Mouse (Mus musculus): ENCODE measurements at regions not wholly inside any gene's neighbourhood (a gene's known extent, or its start where the extent isn't known, plus 50 kb on each side); places are given as distances from the start of the nearest gene placed in this dataset.
"Not testable (repeated sequence)": the region's sequence is repeated elsewhere in the genome, so short reads cannot be mapped to it uniquely, and the experiment has no call there.

DNA sequence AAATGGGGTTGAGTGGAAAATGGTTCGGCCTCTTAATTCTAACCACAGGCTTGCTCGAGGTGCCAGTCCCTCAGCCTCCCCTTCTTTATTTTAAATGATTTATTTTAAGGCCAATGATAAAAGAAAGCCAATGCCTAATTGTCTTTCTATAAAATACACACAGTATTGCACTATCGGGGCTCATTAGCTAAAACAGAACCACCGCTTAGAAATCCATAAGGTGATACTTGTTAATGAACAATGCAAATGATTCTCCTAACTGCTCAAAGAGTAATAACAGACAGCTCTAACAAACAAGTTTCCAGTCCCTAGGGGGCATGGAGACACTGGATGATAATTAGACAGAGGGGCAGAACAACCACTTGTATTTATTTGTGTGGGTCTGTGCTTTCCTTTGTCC is 58.8 kb downstream of the Emx2 start:
- DNase-seq: no peak

DNA sequence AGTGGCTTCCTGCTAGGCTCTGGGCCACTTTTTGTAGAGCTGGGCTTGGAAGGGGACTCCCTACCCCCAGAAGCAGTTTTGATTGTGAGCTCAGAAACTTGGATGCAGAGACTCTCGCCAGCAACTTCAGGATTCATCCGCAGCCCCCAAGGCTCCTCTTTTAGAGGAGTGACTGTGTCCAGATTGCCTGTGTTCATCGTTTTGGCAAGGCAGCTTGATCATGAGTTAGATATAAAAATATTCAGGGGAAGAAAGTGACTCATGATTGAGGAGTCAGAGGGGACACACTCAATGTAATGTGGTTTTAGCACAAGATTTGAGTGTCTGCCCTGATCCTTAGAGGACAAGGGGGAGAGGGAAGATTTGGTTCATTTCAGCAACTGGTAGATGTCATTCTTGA is 61.0 kb downstream of the Emx2 start:
- DNase-seq: no peak

DNA sequence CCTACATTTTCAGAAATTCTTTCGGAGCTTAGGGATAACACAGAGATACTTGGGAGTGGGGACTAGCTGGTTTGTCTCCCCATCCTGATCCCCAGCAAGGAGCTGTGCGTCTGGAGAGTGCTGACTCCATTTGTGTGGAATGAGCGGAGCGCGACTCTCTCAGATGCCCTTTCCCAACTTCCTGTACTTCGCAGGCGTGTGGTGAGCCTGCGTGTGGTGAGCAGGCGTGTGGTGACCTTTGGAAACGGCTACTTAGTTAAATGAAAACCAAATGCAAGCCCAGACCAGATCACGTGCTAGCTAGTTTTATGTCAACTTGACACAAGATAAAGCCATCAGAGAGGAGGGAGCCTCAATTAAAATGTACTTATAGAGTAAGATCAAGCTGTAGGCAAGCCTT is 64.0 kb downstream of the Emx2 start:
- DNase-seq: no peak

DNA sequence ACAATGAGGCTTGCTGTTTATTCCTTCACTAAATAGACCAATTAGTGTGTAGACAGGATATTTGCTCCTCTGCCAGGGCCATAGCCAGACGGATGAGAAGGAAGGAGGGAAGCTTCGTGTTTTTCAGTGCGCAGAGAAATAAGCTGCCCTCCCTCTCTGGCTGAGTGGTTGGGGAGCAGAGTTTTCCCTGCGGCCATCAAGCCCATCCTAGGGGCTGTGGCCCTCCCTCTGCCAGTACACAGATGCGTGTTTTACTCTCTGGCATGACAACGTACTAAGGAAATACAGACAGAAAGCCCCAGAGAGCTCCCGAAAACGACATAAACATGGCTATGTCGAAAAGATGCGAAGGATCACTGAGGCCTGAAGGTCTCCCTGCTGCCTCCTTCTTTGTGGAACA is 65.2 kb downstream of the Emx2 start:
- DNase-seq: no peak

DNA sequence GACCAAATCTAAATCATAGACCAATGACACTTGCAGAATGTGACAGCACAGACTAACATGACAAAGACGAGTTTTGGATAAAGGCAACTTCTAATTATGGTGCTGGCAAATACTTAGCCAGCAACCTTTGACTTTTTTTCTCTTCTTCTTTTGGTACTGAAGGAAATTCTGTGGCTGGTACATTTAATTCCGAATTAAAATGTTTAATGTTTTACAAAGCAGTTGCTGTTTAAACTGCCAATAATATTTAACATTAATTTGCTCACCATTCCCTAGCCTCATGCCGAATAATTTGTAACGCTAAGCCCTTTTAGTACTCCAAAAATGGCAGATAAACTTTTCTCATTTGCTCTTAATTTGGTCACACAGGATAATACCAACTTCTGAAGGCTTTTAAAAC is 105.9 kb downstream of the Emx2 start:
- DNase-seq: no peak

DNA sequence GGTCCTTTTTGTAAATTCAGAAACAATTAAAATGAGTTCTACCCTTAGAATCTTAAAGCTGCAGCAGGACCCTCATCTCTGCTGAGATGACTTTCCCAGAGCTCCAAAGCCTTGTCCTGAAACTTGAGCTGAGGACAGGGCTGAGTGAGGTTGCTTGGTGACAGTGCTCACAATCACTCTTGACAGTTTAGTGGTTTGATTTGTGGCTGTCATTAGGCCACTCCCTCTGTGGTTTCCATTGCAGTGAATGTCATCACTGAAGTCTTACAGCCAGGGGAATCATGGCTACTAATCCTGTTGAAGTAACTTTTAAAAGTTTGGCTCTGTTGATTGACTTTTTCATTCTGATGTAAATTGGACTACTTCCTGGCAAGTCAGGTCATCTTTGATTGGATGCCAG is 110.7 kb downstream of the Emx2 start:
- no peak for DNase-seq

DNA sequence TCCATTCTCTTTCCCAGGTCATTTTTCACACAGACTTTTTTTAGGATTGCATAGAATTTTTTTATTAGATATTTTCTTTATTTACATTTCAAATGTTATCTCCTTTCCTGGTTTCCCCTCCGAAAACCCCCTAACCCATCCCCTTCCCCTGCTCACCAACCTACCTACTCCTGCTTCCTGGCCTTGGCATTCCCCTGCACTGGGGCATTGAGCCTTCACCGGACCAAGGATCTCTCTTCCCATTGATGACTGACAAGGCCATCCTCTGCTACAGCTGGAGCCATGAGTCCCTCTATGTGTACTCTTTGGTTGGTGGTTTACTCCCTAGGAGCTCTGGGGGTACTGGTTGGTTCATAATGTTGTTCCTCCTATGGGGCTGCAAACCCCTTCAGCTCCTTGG is 111.4 kb downstream of the Emx2 start:
- DNase-seq: not testable (repeated sequence)

DNA sequence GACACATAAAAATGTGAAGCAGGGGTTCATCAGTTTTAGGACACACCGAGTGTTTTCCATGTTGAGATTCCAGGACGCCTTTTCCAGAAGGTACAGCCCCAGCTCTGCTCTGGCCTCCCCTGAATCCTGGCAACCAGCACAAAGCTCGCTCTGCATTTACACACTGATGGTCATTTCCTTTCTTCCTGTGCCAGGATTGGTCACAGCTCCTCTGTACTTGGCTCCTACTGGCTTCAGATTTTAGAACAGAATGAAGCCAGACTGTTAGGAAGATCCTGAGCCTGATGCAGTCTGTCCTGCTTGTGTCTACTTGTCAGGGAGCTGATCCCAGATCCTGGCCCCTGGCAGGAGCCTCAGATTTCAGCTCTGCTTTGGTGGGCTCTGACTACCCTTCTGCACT is 116.2 kb downstream of the Emx2 start:
- DNase-seq: no peak

DNA sequence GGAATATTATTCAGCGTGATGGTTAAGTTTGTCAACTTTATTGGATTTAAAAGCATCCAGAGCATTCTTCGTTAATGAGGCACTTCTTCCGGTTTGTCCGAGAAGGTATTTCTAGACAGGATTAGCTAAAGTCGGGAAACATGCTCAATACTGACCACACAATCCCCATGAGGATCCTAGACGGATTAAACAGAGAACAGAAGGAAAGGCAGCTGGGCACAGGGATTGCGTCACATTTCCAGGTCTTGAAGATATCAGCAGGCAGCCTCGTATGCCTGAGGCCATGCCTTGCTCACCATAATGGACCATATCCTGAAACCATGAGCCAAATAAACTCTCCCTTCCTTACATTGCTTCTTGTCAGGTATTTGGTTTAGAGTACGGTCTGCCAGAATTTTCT is 119.7 kb downstream of the Emx2 start:
- no peak for DNase-seq

DNA sequence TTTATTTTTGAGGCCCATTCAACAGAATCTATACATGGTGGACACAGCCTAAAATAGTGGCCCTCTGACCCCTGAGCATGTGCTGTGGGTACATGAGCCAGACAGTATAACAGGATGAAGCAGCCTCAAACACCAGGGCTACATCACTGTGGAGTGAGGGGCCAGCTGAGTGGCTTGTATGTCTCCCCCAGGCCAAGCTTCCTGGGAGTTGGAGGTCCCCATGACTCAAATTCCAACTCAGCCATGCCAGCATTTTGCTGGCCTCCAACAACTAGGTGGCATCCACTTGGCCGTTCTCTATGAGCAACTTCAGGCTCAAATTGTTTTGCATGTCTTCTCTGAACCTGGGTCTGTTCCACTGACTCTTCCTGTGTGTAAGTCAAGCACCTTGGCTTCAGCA is 121.5 kb downstream of the Emx2 start:
- DNase-seq: no peak

DNA sequence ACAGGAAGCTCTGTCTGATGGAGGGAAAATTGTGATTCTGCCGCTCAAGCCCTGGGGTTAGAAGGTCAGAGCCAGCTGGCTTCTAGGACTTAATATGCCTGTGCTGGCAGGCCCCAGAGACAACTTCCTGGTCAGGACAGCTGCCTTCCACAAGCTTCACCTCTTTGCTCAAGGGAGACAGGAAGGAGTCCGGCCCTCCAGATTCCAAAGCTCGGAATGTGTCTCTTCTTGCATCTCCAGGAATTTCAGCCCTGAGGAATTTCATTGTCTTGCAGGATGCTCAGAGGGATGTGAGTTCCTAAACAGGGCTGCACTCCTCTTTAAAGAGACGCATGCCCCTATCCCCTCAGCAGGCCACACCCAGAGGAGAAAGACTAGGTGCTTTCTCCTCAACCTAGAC is 127.7 kb downstream of the Emx2 start:
- no peak for DNase-seq

DNA sequence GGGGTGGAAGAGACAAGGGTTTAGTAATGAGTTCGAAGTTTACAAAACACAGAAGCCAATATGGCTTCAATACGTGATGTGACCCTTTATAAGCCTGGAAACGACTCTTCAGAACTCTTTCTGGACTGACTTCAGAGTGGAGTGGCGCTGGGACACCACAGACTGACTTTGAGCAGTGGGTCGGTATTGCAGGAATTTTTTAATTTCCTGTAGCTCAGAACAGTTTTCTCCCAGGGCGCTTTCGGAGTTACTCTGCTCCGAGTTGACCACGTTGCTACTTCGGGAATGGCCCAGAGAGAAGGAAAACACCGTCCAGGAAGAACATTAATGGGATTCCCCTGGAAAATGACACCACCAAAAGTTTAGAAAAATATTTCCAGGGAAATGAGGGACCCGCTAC is 129.1 kb downstream of the Emx2 start:
- DNase-seq: no peak

DNA sequence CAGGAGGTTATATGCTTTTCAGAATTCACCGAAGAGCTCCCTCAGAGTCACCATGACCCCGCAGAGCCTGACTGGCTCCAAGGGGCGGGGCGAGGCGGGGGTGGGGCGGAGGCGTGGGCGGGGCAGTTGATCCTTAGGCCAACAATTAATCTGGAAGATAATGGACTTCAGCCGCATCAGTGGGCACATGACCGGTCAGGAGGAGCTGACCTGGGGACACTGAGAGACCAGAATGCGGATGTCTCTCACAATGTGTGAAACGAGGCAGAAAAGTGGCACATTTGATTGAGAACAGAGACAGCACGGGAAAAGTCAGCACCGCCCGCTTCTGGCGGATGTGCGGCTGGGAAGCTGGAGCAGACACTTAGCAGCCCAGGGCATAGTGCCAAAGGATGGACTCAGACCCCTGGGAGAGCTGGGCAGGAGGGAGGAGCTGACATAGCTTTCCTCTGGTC is 129.9 kb downstream of the Emx2 start:
- DNase-seq: no peak

DNA sequence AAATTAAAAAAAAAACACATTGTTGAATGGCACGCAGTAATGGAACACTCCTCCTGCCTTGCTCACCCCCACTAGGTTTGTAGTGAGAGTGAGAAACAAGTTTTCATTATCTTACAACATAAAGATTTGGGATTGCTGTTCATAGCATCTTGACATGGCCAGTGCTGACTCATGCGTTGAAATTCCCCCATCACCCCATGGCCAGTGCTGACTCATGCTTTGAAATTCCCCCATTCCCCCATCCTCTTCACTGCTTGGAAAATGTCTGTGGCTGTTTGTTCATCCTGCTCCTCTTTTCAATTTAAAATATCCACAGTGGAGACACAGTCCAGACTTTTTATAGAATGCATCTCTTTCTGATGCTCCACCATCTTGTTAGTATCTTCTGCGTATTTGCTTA is 131.8 kb downstream of the Emx2 start:
- no peak for DNase-seq

DNA sequence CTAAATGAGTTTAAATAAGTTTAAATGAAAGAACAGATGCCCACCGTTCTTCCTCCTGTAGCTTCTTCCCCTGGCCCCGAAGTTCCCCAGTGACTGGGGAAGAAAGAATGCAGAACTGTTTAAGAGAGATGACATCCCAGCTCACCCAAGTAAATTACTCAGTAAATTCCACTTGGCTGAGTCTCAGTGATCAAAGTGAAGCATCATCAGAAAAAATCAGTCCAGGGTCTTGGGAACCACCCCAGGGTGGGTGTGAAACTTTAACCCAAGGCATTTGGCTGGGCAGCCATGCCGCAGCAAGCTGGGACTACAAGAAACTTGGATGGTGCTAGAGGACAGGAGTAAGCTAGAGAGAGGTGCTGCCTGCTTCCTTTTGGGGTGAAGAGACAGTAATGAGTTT is 133.9 kb downstream of the Emx2 start:
- no peak for DNase-seq

DNA sequence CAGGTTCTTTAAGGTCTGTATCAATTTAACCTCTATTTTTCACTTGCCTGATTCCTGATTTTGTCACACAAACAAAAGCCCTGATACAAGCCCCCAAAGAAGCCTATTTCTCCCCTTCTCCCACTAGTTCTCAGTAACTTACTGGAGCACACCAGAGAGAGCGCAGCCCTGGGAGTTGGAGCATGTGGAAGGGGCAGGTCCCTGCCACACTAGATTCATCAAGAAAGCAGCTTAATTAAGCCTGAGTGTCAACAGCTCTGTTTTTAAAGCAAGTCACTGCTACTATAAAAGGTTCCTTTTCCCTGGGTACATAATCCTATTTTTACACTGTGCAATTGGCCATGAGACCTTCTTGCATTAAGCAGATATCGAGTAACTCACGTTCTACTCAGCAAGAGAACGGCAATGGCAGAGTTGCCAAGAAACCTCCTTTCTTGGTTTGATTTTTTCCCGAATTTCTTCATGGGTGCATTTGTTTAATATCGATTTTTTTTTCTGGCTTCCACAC is 166.2 kb downstream of the Emx2 start:
- DNase-seq: no peak

DNA sequence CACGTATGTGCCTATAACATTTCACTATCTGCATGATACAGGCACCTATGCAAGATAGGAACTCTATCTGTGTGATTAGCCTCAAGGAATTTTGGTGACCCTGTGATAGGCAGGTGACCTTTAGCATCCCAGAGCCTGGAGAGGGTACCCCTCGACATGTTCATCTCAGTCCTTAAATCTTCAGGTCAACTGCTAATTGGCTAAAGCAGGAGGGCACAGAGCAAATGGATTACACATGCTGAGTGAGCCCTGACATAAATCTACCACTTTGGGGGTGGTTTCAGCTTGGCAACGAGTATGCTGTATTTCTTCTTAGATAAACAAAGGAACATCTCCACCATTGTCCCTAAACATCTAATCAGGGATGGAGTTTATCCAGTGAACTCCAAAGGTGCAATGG is 169.5 kb downstream of the Emx2 start:
- no peak for DNase-seq

DNA sequence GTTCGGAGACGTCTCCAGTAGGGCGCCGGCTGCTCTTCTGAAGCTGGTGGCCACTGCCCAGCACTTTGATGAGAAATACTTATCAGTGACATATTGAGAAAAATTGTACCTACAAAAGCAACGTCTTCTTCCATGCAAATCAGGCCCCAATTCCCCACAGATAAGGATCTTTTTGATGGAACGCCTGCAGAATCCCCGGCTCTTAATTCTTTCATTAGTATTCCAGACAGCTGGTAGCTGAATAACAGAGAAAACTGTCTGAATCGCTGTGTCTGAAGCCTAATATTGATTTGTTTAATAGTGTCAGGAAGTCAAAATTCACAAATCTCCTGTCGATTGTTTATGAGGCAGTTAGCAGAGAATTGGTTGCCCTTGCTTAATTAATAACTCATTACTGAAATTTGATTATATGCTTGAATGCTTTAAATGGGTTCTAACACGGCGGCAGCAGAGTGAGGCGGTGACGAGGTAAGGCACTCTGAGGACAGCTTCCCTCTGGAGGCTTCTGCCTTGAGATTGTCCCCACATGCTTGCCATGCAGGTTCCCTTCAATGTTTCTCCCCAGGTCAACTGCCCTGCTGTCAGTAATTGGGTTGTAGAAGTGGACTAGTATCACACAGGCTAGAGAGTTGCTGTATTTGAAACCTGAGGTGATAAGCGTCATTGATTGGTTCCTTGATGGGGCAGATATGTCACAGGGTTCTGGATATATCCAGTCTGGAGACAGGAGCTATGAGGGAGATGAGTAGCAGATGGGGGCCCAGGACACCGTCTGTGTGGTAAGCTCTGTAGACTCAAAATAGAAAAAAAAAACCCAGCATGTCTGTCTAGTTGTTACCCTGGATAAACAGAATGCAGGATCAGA is 170.4 kb downstream of the Emx2 start:
- no peak for DNase-seq

DNA sequence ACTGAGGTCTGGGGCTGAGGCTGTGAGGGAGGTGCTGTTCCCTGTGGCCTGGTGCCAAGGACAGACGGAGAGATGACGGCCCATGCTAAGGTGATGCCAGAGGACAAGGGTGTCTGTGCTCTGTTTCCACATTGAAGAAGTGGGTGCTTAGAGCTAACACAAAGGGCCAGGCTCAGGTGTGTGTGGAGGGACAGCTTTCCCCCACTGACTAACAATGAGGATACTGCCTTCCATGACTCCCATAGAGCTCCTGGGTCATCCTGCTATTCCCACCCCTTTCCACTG is 170.9 kb downstream of the Emx2 start:
- no peak for DNase-seq

DNA sequence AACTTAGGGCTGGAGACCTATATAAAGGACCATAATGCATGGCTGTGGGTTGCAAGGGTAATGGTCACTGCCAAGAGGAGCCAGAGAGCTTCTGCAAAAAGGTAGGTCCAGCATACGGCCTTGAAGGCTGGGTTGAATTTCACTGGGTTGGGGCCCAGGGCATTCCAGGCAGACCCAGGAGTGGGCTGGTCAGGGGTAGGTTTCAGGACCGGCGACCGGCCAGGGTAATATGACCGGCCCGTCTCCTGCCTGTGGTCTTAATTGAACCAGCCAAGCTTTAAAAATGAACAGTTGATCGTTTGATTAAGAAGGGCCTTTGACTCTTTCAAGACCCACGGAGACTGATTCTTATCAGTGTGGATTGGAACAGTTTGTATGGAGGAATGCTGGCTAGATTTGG is 171.9 kb downstream of the Emx2 start:
- DNase-seq: no peak

DNA sequence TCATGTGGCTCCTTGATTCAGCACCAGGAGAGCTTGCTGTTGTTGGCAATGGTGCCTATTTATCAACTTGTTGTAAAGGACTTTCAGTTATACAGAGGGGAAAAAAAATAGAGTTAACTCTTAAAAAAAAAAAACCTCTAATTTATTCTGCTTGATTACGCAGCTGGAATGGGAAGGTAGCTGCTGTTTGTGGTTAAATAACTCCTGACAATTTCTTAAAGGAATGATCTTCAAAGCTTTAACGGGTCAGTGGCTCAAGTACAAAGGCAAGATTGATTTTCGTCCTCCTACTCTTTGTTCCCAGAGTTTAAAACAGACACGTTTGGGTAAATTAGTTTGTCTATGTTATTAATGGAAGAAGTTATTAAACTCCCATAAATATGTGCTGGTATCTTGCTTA is 172.5 kb downstream of the Emx2 start:
- no peak for DNase-seq

DNA sequence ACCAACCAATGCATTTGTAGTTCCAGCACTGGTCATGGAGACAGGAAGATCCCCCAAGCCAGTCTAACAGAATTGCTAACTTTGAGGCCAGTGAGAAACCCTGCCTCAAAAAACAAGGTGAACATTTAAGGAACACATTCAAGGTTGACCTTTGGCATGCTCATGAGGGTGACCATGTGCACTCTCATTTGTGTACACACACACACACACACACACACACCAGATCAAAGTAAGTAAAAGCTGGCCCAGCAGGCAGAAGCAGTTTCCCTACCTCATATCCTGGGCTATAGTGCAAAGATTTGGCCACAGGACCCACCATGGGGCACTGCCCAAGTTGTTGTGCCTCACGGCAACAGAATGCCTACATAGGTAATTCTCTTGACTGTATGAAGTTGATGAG is 173.4 kb downstream of the Emx2 start:
- DNase-seq: no peak

DNA sequence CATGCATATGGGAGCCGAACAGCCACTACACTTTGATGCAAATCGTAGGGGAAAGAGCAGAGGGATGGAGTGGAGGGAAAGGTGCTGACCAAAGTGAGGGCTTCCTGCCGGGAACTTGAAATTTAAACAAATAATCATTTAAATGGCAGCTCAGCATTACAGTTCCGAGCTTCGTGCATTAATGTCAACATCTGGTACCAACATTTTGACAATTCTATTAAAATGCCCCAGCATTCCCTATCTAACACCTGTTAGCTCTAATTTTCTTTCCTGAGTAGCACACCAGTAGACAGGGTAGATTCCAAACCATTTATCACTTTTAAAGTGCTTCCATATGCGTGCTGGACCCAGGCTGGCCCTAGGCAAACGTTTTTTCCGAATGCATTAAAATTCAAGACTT is 178.1 kb downstream of the Emx2 start:
- DNase-seq: no peak

DNA sequence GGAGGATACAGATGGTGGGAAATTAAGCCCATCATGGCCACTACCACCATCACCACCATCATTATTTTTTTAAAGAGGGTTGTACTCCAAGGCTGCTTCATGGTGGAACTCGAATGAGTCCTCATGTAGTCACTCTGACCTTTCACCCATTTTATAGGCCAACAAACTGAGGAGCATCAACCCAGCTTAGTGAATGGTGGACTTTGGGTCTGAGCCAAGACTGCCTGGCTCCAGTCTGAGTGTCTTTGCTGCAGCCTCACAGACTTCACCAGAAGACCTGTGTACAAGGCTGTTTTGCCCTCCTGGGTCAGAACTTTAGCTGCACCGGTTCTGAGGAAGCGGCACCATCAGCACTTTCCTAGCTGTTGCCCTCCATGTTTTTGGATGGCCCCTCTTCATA is 184.4 kb downstream of the Emx2 start:
- DNase-seq: no peak

DNA sequence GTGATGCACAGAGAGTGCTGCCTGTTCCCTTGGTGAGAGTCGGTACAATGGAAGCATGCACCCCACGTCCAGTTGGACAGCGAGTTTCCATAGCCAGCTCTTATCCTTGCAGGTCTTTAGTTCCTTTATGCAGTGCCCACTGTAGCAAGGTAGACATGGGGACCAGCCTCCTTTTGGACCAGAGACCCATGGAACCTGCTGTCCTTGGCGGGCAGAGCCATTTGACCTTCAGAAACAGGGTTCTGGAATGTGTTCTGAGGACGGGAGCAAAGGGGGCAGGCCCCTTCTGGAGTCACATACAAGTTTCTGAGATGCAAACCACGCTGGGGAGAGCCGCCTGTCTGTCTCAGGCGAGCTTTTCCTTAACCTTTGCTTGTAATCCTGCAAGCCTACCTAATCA is 188.1 kb downstream of the Emx2 start:
- no peak for DNase-seq

All from thymus, adult 18-20 months (tissue).